8 mouse cellular contexts compared by ENCODE assay signal in the genomic region with DNA sequence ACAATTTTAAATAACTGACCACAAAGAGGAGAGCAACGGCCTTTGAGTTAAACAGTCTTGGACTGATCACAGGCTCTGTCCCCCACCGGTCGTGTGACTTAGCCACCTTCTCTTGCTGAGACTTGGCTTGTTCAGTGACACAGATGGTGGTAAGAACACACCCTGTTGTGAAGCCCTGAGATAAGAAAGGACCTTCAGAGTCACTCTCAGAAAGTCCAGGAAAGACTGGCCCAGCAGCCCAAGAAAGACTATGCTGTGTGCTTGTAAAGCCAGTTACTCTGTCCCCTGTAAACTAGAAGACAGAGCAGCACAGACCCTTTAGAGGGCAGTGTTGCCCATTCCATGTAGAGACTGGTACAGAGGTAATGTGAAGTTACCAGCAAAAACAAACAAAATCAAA. TPM values are rescaled to one million over a fixed set of nuclear protein-coding genes. Genes with fewer than 3 reads are reported as not detected.
A peak's percentile ranks its signal among the peaks of the same experiment; 100 is the strongest.
DNase-seq lines count a peak whose midpoint lies in the region; ATAC-seq and TF ChIP-seq lines count a peak whose summit lies in the region.

No protein-coding gene starts in this region.

- no peak overlapping the region for H3K4me2 ChIP-seq in forebrain, embryonic 13.5 days
- peak overlapping the region; percentile 90; the same call in 1 of the 2 replicates for H3K4me2 ChIP-seq in kidney, embryonic 16.5 days (replicated peaks; ENCODE audit: low read depth, low read length)

- TF ChIP-seq CTCF in C2C12 (IDR thresholded peaks at IDR 0.05; ENCODE audit: control insufficient read depth, insufficient read depth, insufficient read length): peak; percentile 35

- no peaks in the 10 kb centered on the region for H3K9me3 ChIP-seq in forebrain, embryonic 10.5 days
- no peaks in the 10 kb centered on the region for H3K9me3 ChIP-seq in forebrain, embryonic 13.5 days (replicated peaks)
- no peaks in the 10 kb centered on the region for H3K9me3 ChIP-seq in kidney, embryonic 16.5 days (ENCODE audit: low read length)

- 64% methylated on average over 3 of the region's 3 CpGs for WGBS in forebrain, embryonic 10.5 days
- WGBS in forebrain, embryonic 13.5 days: 65% methylated on average over 3 of the region's 3 CpGs
- 67% methylated on average over 3 of the region's 3 CpGs for WGBS in kidney, embryonic 16.5 days

- H3K36me3 ChIP-seq in forebrain, embryonic 10.5 days (replicated peaks): no peaks in the 10 kb centered on the region
- no peaks in the 10 kb centered on the region for H3K36me3 ChIP-seq in forebrain, embryonic 13.5 days (ENCODE audit: poor library complexity, severe bottlenecking)
- no peaks in the 10 kb centered on the region for H3K36me3 ChIP-seq in C2C12 (ENCODE audit: control insufficient read depth, insufficient read depth)
- H3K36me3 ChIP-seq in kidney, embryonic 16.5 days (ENCODE audit: insufficient read depth, low read length): no peaks in the 10 kb centered on the region

- H3K79me3 ChIP-seq in C2C12 (ENCODE audit: low read depth): no peaks in the 10 kb centered on the region

- H3K27ac ChIP-seq in forebrain, embryonic 10.5 days: 0 out of 2 replicates have a peak overlapping the region, but pooled peaks have one; percentile 86
- H3K27ac ChIP-seq in forebrain, embryonic 13.5 days: no peak overlapping the region
- H3K27ac ChIP-seq in kidney, embryonic 16.5 days (ENCODE audit: low read length): no peak overlapping the region

- peaks cover 37% of the 10 kb centered on the region for H3K4me1 ChIP-seq in forebrain, embryonic 10.5 days
- peaks cover 21% of the 10 kb centered on the region for H3K4me1 ChIP-seq in forebrain, embryonic 13.5 days
- peaks cover 14% of the 10 kb centered on the region for H3K4me1 ChIP-seq in kidney, embryonic 16.5 days (ENCODE audit: insufficient read depth, low read length)

- no peak overlapping the region for H3ac ChIP-seq in C2C12 (ENCODE audit: control insufficient read depth, insufficient read length, low read depth)

- no peak overlapping the region for H3K9ac ChIP-seq in forebrain, embryonic 13.5 days
- H3K9ac ChIP-seq in kidney, embryonic 16.5 days (replicated peaks; ENCODE audit: low read length): no peak overlapping the region

- no peak for DNase-seq in forebrain, embryonic 10.5 days (ENCODE audit: extremely low spot score, low spot score)
- DNase-seq in urinary bladder, postnatal 14 days (ENCODE audit: low spot score): no peak
- no peak for DNase-seq in adrenal gland, postnatal 25 days

- peaks cover 37% of the 10 kb centered on the region for H3K27me3 ChIP-seq in forebrain, embryonic 10.5 days (ENCODE audit: poor library complexity, severe bottlenecking)
- H3K27me3 ChIP-seq in forebrain, embryonic 13.5 days: no peaks in the 10 kb centered on the region
- no peaks in the 10 kb centered on the region for H3K27me3 ChIP-seq in C2C12 (ENCODE audit: control insufficient read depth, insufficient read depth, insufficient read length)
- no peaks in the 10 kb centered on the region; the same call in 1 of the 2 replicates for H3K27me3 ChIP-seq in kidney, embryonic 16.5 days (ENCODE audit: insufficient read depth, low read length)

- H3K79me2 ChIP-seq in C2C12 (ENCODE audit: control insufficient read depth, insufficient read depth): no peaks in the 10 kb centered on the region

- H3K4me3 ChIP-seq in forebrain, embryonic 10.5 days: no peak overlapping the region
- H3K4me3 ChIP-seq in forebrain, embryonic 13.5 days: no peak overlapping the region
- H3K4me3 ChIP-seq in C2C12 (ENCODE audit: insufficient read depth, poor library complexity, severe bottlenecking): no peak overlapping the region
- H3K4me3 ChIP-seq in kidney, embryonic 16.5 days (ENCODE audit: low read length): 0 out of 2 replicates have a peak overlapping the region, but pooled peaks have one; percentile 66

- ATAC-seq in forebrain, embryonic 13.5 days: no peak
- peak; percentile 68 for ATAC-seq in common myeloid progenitor, adult 5-6 weeks (replicated peaks; ENCODE audit: low read depth, poor library complexity, severe bottlenecking)
- ATAC-seq in kidney, embryonic 16.5 days (ENCODE audit: low FRiP score, low TSS enrichment): no peak
- ATAC-seq in megakaryocyte progenitor cell, adult 5-6 weeks (replicated peaks; ENCODE audit: poor library complexity): peak; percentile 78

TF ChIP-seq in C2C12, 6 proteins besides CTCF, POLR2A, EP300 and RAD21:
- TF ChIP-seq FOSL1 (IDR thresholded peaks at IDR 0.05; ENCODE audit: insufficient read depth, low read length, poor library complexity, severe bottlenecking) (no peak), MAX (IDR thresholded peaks at IDR 0.05) (no peak), CEBPB (IDR thresholded peaks at IDR 0.05; ENCODE audit: low read depth) (no peak), MYOG (IDR thresholded peaks at IDR 0.05; ENCODE audit: control insufficient read depth, extremely low read depth, insufficient read length) (no peak), MYOD1 (IDR thresholded peaks at IDR 0.05; ENCODE audit: control insufficient read depth, insufficient read length, low read depth) (no peak), USF1 (IDR thresholded peaks at IDR 0.05; ENCODE audit: low read depth) (no peak)

RNA-seq across cellular contexts. Expression of a gene that starts 3.2 kb away (rescaled TPM):
- 2.5 and 3.1 TPM in 2 replicates for polyA plus RNA-seq in forebrain, embryonic 10.5 days (2016; fragmentation: Nextera tagmentation; extraction: Ambion mirVana)
- 3.5 and 3.6 TPM in 2 replicates for polyA plus RNA-seq in forebrain, embryonic 13.5 days (2015; fragmentation: Nextera tagmentation; extraction: Ambion mirVana)
- 0.05 TPM for polyA plus RNA-seq in C2C12 (2012; fragmentation: generic; extraction: Trizol)
- 0.39 and 0.64 TPM in 2 replicates for total RNA-seq in common myeloid progenitor, adult 5-6 weeks (2017)
- 3.7 and 4.4 TPM in 2 replicates for polyA plus RNA-seq in kidney, embryonic 16.5 days (2015; fragmentation: Nextera tagmentation; extraction: Ambion mirVana)
- total RNA-seq in megakaryocyte progenitor cell, adult 5-6 weeks (2015): 0.05 TPM in 1 of 2 replicates, not detected in the other
- total RNA-seq in megakaryocyte progenitor cell, adult 5-6 weeks (2017): 0.10 TPM in 1 of 2 replicates, not detected in the other
- total RNA-seq in adrenal gland, postnatal 25 days (2021): 3.6 and 4.8 TPM in 2 replicates

RNA-seq across cellular contexts. Expression of a gene that starts 26.7 kb away (rescaled TPM):
- polyA plus RNA-seq in forebrain, embryonic 10.5 days (2016; fragmentation: Nextera tagmentation; extraction: Ambion mirVana): 115 and 116 TPM in 2 replicates
- polyA plus RNA-seq in forebrain, embryonic 13.5 days (2015; fragmentation: Nextera tagmentation; extraction: Ambion mirVana): 93.9 and 101 TPM in 2 replicates
- polyA plus RNA-seq in C2C12 (2012; fragmentation: generic; extraction: Trizol): 79.3 TPM
- 139 and 149 TPM in 2 replicates for total RNA-seq in common myeloid progenitor, adult 5-6 weeks (2017)
- polyA plus RNA-seq in kidney, embryonic 16.5 days (2015; fragmentation: Nextera tagmentation; extraction: Ambion mirVana): 126 TPM in 2 replicates
- 52.4 and 69.7 TPM in 2 replicates for total RNA-seq in megakaryocyte progenitor cell, adult 5-6 weeks (2015)
- 95.0 and 96.0 TPM in 2 replicates for total RNA-seq in megakaryocyte progenitor cell, adult 5-6 weeks (2017)
- 62.2 and 75.9 TPM in 2 replicates for total RNA-seq in adrenal gland, postnatal 25 days (2021)

Comparison
In these comparisons a context has a peak if more than half of its experiments do, and no peak if none do; other contexts are left out.
1. ATAC-seq: peak in common myeloid progenitor, adult 5-6 weeks (single experiment) and megakaryocyte progenitor cell, adult 5-6 weeks (single experiment); none in forebrain, embryonic 13.5 days (single experiment) and kidney, embryonic 16.5 days (single experiment).